Mouse (Mus musculus) monocyte, adult 2 months (primary cell): ENCODE measurements around the gene Cd3eap.

Source experiments
- DNase-seq, 2 experiments: peaks; one replicate each; pipeline ENCODE4 v3.0.0; 2022; ENCODE audit warnings: low spot score in 2 of 2, low read depth in 1 of 2

Cd3eap gene

DNA sequence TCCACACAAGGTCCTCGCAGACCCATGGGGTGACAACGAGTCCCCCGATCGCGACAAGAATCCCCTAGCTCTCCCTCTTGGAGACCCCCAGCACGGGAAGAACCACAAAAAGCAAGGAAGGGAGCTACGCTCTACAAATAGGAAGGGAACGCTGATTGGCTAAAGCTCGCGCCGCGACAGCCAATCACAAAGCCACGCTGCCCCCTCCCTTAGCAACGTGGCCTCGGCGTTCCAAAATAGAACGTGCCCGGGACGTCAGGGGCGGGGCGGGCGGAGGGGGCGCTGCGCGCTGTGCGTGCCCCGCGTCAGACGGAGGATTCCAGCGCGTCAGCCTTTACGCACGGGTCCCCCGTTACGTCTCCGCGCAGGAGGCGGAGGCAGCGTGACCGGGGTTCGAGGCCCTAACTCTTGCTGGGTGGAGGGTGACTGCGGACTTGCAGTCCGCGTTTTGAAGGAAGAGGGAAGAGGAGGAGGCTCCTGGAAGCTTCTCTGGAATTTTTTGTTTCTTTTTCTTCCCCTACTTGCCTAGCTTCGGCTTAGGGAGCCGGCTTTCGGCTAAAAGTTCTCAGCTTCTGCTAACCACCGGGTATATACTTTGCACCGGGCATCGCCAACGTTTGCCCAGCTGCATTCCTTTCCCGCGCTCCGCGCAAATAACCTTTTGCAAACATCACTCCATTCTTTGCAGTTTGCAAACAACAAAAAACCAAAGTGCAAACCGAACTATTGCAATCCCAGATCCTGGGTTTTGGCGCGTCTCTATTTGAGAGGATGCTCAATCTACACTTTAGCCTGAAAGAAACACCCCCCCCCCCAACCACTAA is 50.6 kb downstream of the Cd3eap start:
- peak in 1 of 2 experiments; percentile 87 for DNase-seq

DNA sequence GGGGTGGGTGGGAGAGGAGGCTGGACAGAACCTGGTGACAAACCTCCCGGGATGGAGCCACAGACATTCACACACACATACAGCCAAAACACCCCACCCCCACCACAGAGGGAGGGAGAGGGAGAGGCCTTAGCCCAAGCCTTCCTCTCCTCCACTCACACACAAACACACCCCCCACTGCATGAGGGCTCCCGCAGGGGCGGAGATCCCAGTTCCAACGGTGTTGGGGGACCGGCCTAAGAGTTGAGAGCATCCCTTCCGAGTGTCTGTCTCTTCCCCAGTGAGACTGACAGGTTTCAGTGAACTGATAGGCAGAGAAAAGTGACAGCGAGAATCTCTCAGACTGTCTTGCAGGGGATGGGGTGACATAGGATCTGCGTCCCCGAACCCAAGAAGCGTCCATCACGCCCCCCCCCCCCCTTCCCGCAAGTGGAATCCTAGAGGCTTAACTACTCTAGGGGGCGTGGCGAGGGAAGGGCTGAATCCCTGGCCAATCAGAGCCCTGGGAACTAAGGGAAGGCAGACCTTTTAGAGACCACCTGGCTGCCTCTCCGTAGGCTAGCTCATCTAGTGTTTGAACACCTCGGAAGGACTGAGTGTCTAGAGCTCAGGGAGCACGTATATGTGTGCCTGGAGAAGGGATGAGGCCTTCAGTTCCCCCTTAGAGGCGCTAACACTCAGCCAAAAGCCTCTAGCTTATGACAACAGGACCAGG is 51.4 kb downstream of the Cd3eap start:
- DNase-seq, result no peak

DNA sequence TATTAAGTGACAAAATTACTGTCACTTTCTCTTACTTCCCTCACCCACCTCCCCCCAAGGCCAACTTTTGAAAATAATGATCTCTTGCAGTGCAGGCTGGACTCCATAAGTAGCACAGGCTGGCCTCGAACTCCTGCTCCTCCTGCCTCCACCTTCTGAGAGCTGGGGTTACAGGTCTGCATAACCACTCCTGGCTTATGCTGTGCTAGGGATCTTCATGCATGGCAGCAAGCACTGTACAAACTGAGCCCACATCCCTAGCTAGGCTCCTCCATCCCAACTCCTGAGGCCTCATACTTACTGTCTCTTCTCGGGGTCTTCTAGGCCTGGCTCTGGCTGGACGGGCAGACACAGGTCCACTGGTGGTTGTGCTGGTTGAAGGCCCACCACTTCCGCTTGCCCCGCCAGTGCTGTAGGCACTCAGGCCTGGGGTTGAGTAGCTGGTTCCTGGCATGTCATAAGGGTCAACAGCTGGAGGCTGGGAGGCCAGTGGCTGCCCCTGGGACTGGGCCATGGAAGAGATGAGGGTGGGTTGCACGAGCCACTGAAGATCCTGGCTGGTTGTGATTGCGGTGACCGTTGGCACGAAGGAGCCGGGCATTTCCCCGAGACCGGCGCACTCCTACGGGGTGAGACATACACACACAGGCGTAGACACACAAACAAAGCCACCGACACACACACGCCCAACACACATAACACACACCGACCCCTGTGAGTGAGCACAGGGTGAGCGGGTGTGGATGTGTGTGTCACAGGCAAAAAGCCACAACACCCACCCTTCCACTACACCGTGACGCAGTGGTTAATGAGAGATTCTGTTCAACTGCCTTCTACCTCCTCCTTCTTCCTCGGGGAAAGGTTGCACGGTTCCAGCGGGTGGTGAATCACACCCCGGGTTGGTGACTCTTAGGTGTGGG is 52.2 kb downstream of the Cd3eap start:
- no peak for DNase-seq
